Mouse (Mus musculus) stomach, postnatal 0 days (tissue): ENCODE results near the gene Gzmb. TPM values are rescaled to one million over a fixed set of nuclear protein-coding genes. Genes with fewer than 3 reads are reported as not detected.

Experiments
- ATAC-seq: fragments of 200-750 bp; cut with Nextera tagmentation; 2 replicates; pipeline ENCODE4 v1.8.0; 2017; ENCODE audit not compliant: low FRiP score, low TSS enrichment
- DNase-seq: peaks from one replicate; pipeline ENCODE4 v3.0.0-alpha.2; 2016; ENCODE audit warnings: low spot score
- H3K27ac ChIP-seq: fragments of 300-500 bp; sonication (generic); replicated peaks from 2 replicates; pipeline ENCODE4 v1.5.1; 2014; ENCODE audit warnings: mild to moderate bottlenecking, control low read depth
- H3K27me3 ChIP-seq: fragments of 300-500 bp; sonication (generic); 2 replicates; pipeline ENCODE4 v1.6.1; 2014; ENCODE audit warnings: low read length; ENCODE audit not compliant: control insufficient read depth, insufficient read depth
- H3K36me3 ChIP-seq: fragments of 300-500 bp; sonication (generic); 2 replicates; pipeline ENCODE4 v1.6.1; 2014; ENCODE audit warnings: low read length, mixed read lengths; ENCODE audit not compliant: control insufficient read depth, insufficient read depth
- H3K4me1 ChIP-seq: fragments of 300-500 bp; sonication (generic); replicated peaks from 2 replicates; pipeline ENCODE4 v1.6.1; 2014; ENCODE audit warnings: antibody characterized with exemption; ENCODE audit not compliant: control insufficient read depth, insufficient read depth
- H3K4me2 ChIP-seq: fragments of 300-500 bp; sonication (generic); replicated peaks from 2 replicates; pipeline ENCODE4 v1.6.1; 2014; ENCODE audit warnings: low read depth, mild to moderate bottlenecking, control low read depth, moderate library complexity
- H3K4me3 ChIP-seq: fragments of 300-500 bp; sonication (generic); 2 replicates; pipeline ENCODE4 v1.5.1; 2014; ENCODE audit warnings: low read depth, low read length, control low read depth
- H3K9ac ChIP-seq: fragments of 300-500 bp; sonication (generic); 2 replicates; pipeline ENCODE4 v1.6.1; 2014; ENCODE audit warnings: mild to moderate bottlenecking, low read length, control low read depth, mixed read lengths
- H3K9me3 ChIP-seq: fragments of 300-500 bp; sonication (generic); 2 replicates; pipeline ENCODE4 v1.6.1; 2016; ENCODE audit warnings: low read length; ENCODE audit not compliant: control insufficient read depth
- CTCF ChIP-seq: IDR thresholded peaks from 2 replicates; pipeline ENCODE4 v1.5.1; 2016; ENCODE audit warnings: antibody characterized with exemption, low read depth, mild to moderate bottlenecking, moderate library complexity
- EP300 ChIP-seq: optimal IDR thresholded peaks from 2 replicates; pipeline ENCODE3; 2016; ENCODE audit warnings: antibody characterized with exemption
- WGBS: fragments of 180-500 bp; shearing (Covaris S2); extraction: QIAGEN DNeasy Blood & Tissue Kit; methylation state at CpG from one replicate; pipeline ENCODE4 v1.1.7; 2014; 5-methylcytosine and 5-hydroxymethylcytosine counted together
- polyA plus RNA-seq: library from polyadenylated mRNA; unstranded; fragments of >200 nt; fragmentation: Nextera tagmentation; extraction: Ambion mirVana; gene quantifications from 2 replicates; pipeline ENCODE4 v1.2.1, GENCODE M21; 2015

The Gzmb gene
- polyA plus RNA-seq, 1 experiment from 2014 or later, result 0.15 TPM

GRCm38 (mm10) chr14:56296786-56297185, 34.7 kb upstream of the Gzmb start:
- H3K4me2 ChIP-seq, result no peak overlapping the region
- no peaks in the 10 kb centered on the region for H3K4me1 ChIP-seq
- 54% methylated on average over 5 of the region's 5 CpGs for WGBS
- ATAC-seq (no peak), DNase-seq (no peak)
- H3K27ac ChIP-seq, result no peak overlapping the region
- no peaks in the 10 kb centered on the region for H3K9me3 ChIP-seq
- H3K4me3 ChIP-seq, result no peak overlapping the region
- no peak for TF ChIP-seq EP300
- no peak for TF ChIP-seq CTCF
- no peaks in the 10 kb centered on the region for H3K36me3 ChIP-seq
- no peaks in the 10 kb centered on the region for H3K27me3 ChIP-seq
- H3K9ac ChIP-seq, result no peak overlapping the region

GRCm38 (mm10) chr14:56296106-56296505, 34.0 kb upstream of the Gzmb start:
- no peak for TF ChIP-seq CTCF
- no peak for TF ChIP-seq EP300
- Histone ChIP-seq H3K9ac (no peak overlapping the region), H3K4me2 (no peak overlapping the region), H3K4me3 (no peak overlapping the region), H3K9me3 (no peaks in the 10 kb centered on the region), H3K4me1 (no peaks in the 10 kb centered on the region), H3K27ac (no peak overlapping the region), H3K27me3 (no peaks in the 10 kb centered on the region), H3K36me3 (no peaks in the 10 kb centered on the region)
- WGBS, result 82% methylated on average over 4 of the region's 4 CpGs
- DNase-seq (no peak), ATAC-seq (no peak)

GRCm38 (mm10) chr14:56293146-56293545, 31.1 kb upstream of the Gzmb start:
- Histone ChIP-seq H3K27me3 (no peaks in the 10 kb centered on the region), H3K4me3 (no peak overlapping the region), H3K9me3 (no peaks in the 10 kb centered on the region), H3K9ac (no peak overlapping the region), H3K4me1 (no peaks in the 10 kb centered on the region), H3K36me3 (no peaks in the 10 kb centered on the region), H3K4me2 (no peak overlapping the region), H3K27ac (no peak overlapping the region)
- ATAC-seq (no peak), DNase-seq (no peak)
- TF ChIP-seq EP300 (no peak), CTCF (no peak)

- DNase-seq, result no peak
- Histone ChIP-seq H3K4me1 (no peaks in the 10 kb centered on the region), H3K27ac (no peak overlapping the region), H3K4me3 (no peak overlapping the region), H3K9me3 (no peaks in the 10 kb centered on the region), H3K9ac (no peak overlapping the region), H3K36me3 (no peaks in the 10 kb centered on the region), H3K4me2 (no peak overlapping the region), H3K27me3 (no peaks in the 10 kb centered on the region)
- ATAC-seq, result no peak
- 65% methylated on average over 5 of the region's 5 CpGs for WGBS
- TF ChIP-seq EP300 (no peak), CTCF (no peak)
These were observed 26.6 kb upstream of the Gzmb start for GRCm38 (mm10) chr14:56288651-56289050.

- Histone ChIP-seq H3K4me2 (no peak overlapping the region), H3K4me3 (no peak overlapping the region), H3K4me1 (no peaks in the 10 kb centered on the region), H3K9me3 (no peaks in the 10 kb centered on the region), H3K27ac (no peak overlapping the region), H3K27me3 (no peaks in the 10 kb centered on the region), H3K36me3 (no peaks in the 10 kb centered on the region), H3K9ac (no peak overlapping the region)
- no peak for DNase-seq
- no peak for TF ChIP-seq CTCF
- no peak for TF ChIP-seq EP300
- ATAC-seq, result no peak
- WGBS, result 63% methylated on average over 5 of the region's 5 CpGs
These were observed 25.7 kb upstream of the Gzmb start for GRCm38 (mm10) chr14:56287806-56288205.

GRCm38 (mm10) chr14:56284356-56285325, 22.6 kb upstream of the Gzmb start:
- no peak overlapping the region for H3K27ac ChIP-seq
- ATAC-seq (no peak), DNase-seq (no peak)
- no peak overlapping the region for H3K9ac ChIP-seq
- 79% methylated on average over 6 of the region's 6 CpGs for WGBS
- no peaks in the 10 kb centered on the region for H3K36me3 ChIP-seq
- H3K27me3 ChIP-seq, result no peaks in the 10 kb centered on the region
- no peak overlapping the region for H3K4me3 ChIP-seq
- H3K9me3 ChIP-seq, result no peaks in the 10 kb centered on the region
- TF ChIP-seq EP300, result no peak
- TF ChIP-seq CTCF, result no peak
- H3K4me1 ChIP-seq, result no peaks in the 10 kb centered on the region
- H3K4me2 ChIP-seq, result no peak overlapping the region
